Mouse (Mus musculus) T-helper 17 cell (primary cell): ENCODE data around the gene Sorl1.

Experiments used
- in situ Hi-C, 2 experiments: fragments of 300-600 bp; cut with MboI, MseI; formaldehyde crosslinking; loops; 1 replicate in 1 of 2; 2 replicates in 1 of 2; pipeline ENCODE4 v1.15.1; 2025; ENCODE audit warnings: high pct_unique_total_duplicates in 2 of 2

The Sorl1 gene

GRCm38 (mm10) chr9:42054339-42055272, 69.5 kb downstream of the Sorl1 start:
- in situ Hi-C loops = no loop called here

GRCm38 (mm10) chr9:42053591-42054190, 70.4 kb downstream of the Sorl1 start:
- in situ Hi-C loops = no loop called here

GRCm38 (mm10) chr9:42052713-42053356, 71.3 kb downstream of the Sorl1 start:
- in situ Hi-C loops = no loop called here

- in situ Hi-C loops = no loop called here
Measured at GRCm38 (mm10) chr9:42048542-42048941, 75.6 kb downstream of the Sorl1 start.

- in situ Hi-C loops = no loop called here
Measured at GRCm38 (mm10) chr9:42047786-42048185, 76.3 kb downstream of the Sorl1 start.

- in situ Hi-C loops = no loop called here
Measured at GRCm38 (mm10) chr9:42046248-42046647, 77.8 kb downstream of the Sorl1 start.

GRCm38 (mm10) chr9:42044651-42045050, 79.4 kb downstream of the Sorl1 start:
- in situ Hi-C loops = no loop called here

- in situ Hi-C loops = no loop called here
Measured at GRCm38 (mm10) chr9:42043934-42044333, 80.2 kb downstream of the Sorl1 start.

- in situ Hi-C loops = no loop called here
Measured at GRCm38 (mm10) chr9:42039000-42039992, 84.8 kb downstream of the Sorl1 start.

- in situ Hi-C loops = no loop called here
Measured at GRCm38 (mm10) chr9:42036885-42037284, 87.2 kb downstream of the Sorl1 start.

GRCm38 (mm10) chr9:42035995-42036394, 88.1 kb downstream of the Sorl1 start:
- in situ Hi-C loops = no loop called here

GRCm38 (mm10) chr9:42035213-42035765, 88.8 kb downstream of the Sorl1 start:
- in situ Hi-C loops = no loop called here

- in situ Hi-C loops = no loop called here
Measured at GRCm38 (mm10) chr9:42034116-42034520, 90.0 kb downstream of the Sorl1 start.

- in situ Hi-C loops = no loop called here
Measured at GRCm38 (mm10) chr9:42033291-42034115, 90.6 kb downstream of the Sorl1 start.

GRCm38 (mm10) chr9:42032419-42032818, 91.7 kb downstream of the Sorl1 start:
- in situ Hi-C loops = no loop called here

- in situ Hi-C loops = no loop called here
Measured at GRCm38 (mm10) chr9:42028807-42029206, 95.3 kb downstream of the Sorl1 start.

- in situ Hi-C loops = no loop called here
Measured at GRCm38 (mm10) chr9:42024257-42024656, 99.8 kb downstream of the Sorl1 start.

- in situ Hi-C loops = no loop called here
Measured at GRCm38 (mm10) chr9:42023383-42023782, 100.7 kb downstream of the Sorl1 start.

- in situ Hi-C loops = no loop called here
Measured at GRCm38 (mm10) chr9:42022318-42022717, 101.8 kb downstream of the Sorl1 start.
